Comparison of ENCODE assay signal across 8 mouse cellular contexts in genomic region chr17:49182485-49182884, GRCm38 (mm10).
DNase-seq lines count a peak whose midpoint lies in the region; ATAC-seq and TF ChIP-seq lines count a peak whose summit lies in the region.

No protein-coding gene starts in this region.

- H3K9ac ChIP-seq in hindbrain, embryonic 11.5 days (ENCODE audit: low read depth, low read length), result no peak overlapping the region
- H3K9ac ChIP-seq in hindbrain, embryonic 16.5 days (ENCODE audit: low read depth, low read length), result no peak overlapping the region
- no peak overlapping the region for H3K9ac ChIP-seq in ES-E14 (ENCODE audit: insufficient read depth, low read depth, low read length, poor library complexity, severe bottlenecking)
- H3K9ac ChIP-seq in limb, embryonic 11.5 days (ENCODE audit: low read length), result no peak overlapping the region
- no peak overlapping the region for H3K9ac ChIP-seq in stomach, postnatal 0 days (ENCODE audit: low read length)

- no peak for ATAC-seq in hindbrain, embryonic 11.5 days (ENCODE audit: low FRiP score)
- ATAC-seq in hindbrain, embryonic 16.5 days, result no peak
- ATAC-seq in limb, embryonic 11.5 days (ENCODE audit: insufficient number of reproducible peaks, low FRiP score, low TSS enrichment, low read depth), result peak; percentile 57; the same call in 1 of the 2 replicates
- ATAC-seq in stomach, postnatal 0 days (ENCODE audit: low FRiP score, low TSS enrichment), result no peak; the same call in 1 of the 2 replicates

- H3K36me3 ChIP-seq in hindbrain, embryonic 11.5 days (ENCODE audit: control insufficient read depth, insufficient read depth, low read length), result no peaks in the 10 kb centered on the region
- no peaks in the 10 kb centered on the region for H3K36me3 ChIP-seq in hindbrain, embryonic 16.5 days (ENCODE audit: control insufficient read depth, insufficient read depth, low read length)
- no peaks in the 10 kb centered on the region for H3K36me3 ChIP-seq in ES-E14 (ENCODE audit: control insufficient read depth, insufficient read depth, low read length, poor library complexity, severe bottlenecking)
- H3K36me3 ChIP-seq in limb, embryonic 11.5 days (ENCODE audit: control insufficient read depth, insufficient read depth, low read length), result no peaks in the 10 kb centered on the region
- no peaks in the 10 kb centered on the region for H3K36me3 ChIP-seq in stomach, postnatal 0 days (ENCODE audit: control insufficient read depth, insufficient read depth, low read length)

- peak; percentile 54 for DNase-seq in hindbrain, embryonic 11.5 days (ENCODE audit: low spot score)
- DNase-seq in ES-E14 (ENCODE audit: low read depth, low spot score), result peak; percentile 62
- DNase-seq in adrenal gland, postnatal 25 days, result peak; percentile 45
- peak; percentile 28 to 52 for DNase-seq in heart, postnatal 14 days
- DNase-seq in limb, embryonic 11.5 days (ENCODE audit: low spot score), result peak; percentile 77
- DNase-seq in stomach, postnatal 0 days (ENCODE audit: low spot score), result peak; percentile 68
- DNase-seq in left cerebral cortex, adult 8-10 months (ENCODE audit: low spot score in 2 of 2), result no peak

- H3K9me3 ChIP-seq in hindbrain, embryonic 11.5 days (ENCODE audit: control insufficient read depth, low read length), result no peaks in the 10 kb centered on the region
- H3K9me3 ChIP-seq in hindbrain, embryonic 16.5 days (ENCODE audit: control insufficient read depth, low read length), result no peaks in the 10 kb centered on the region
- H3K9me3 ChIP-seq in ES-E14 (ENCODE audit: control insufficient read depth, insufficient read depth, low read depth, low read length), result no peaks in the 10 kb centered on the region
- H3K9me3 ChIP-seq in limb, embryonic 11.5 days (ENCODE audit: control insufficient read depth, low read length), result no peaks in the 10 kb centered on the region
- no peaks in the 10 kb centered on the region for H3K9me3 ChIP-seq in stomach, postnatal 0 days (ENCODE audit: control insufficient read depth, low read length)

- no peaks in the 10 kb centered on the region for H3K4me1 ChIP-seq in hindbrain, embryonic 11.5 days (replicated peaks; ENCODE audit: control insufficient read depth, insufficient read depth, low read length)
- H3K4me1 ChIP-seq in hindbrain, embryonic 16.5 days (ENCODE audit: control insufficient read depth, insufficient read depth, low read depth, low read length), result peaks cover 7% of the 10 kb centered on the region
- no peaks in the 10 kb centered on the region for H3K4me1 ChIP-seq in ES-E14 (ENCODE audit: control insufficient read depth in 2 of 2, insufficient read depth in 2 of 2, low read length in 2 of 2, poor library complexity in 1 of 2)
- H3K4me1 ChIP-seq in limb, embryonic 11.5 days (ENCODE audit: control insufficient read depth, insufficient read depth, low read length), result no peaks in the 10 kb centered on the region
- no peaks in the 10 kb centered on the region for H3K4me1 ChIP-seq in stomach, postnatal 0 days (replicated peaks; ENCODE audit: control insufficient read depth, insufficient read depth)

- in situ Hi-C loops in ES-E14 (cut with MboI; ENCODE audit: low sequenced_read_pairs in 2 of 2, unreplicated experiment in 2 of 2), result loop anchor here (25.0 kb wide), 1 partner anchor 245 kb away; the partner anchor contains the start of gene Lrfn2 (in 2 of the 2)

- WGBS in hindbrain, embryonic 11.5 days, result 13% methylated on average over 4 of the region's 4 CpGs
- 12% methylated on average over 4 of the region's 4 CpGs for WGBS in hindbrain, embryonic 16.5 days
- 9% methylated on average over 4 of the region's 4 CpGs for WGBS in limb, embryonic 11.5 days
- WGBS in stomach, postnatal 0 days, result 9% methylated on average over 4 of the region's 4 CpGs

- no peak overlapping the region for H3K4me2 ChIP-seq in hindbrain, embryonic 11.5 days (replicated peaks; ENCODE audit: low read depth, low read length)
- H3K4me2 ChIP-seq in hindbrain, embryonic 16.5 days (ENCODE audit: low read length), result no peak overlapping the region
- no peak overlapping the region for H3K4me2 ChIP-seq in limb, embryonic 11.5 days (ENCODE audit: low read depth, severe bottlenecking)
- H3K4me2 ChIP-seq in stomach, postnatal 0 days (replicated peaks; ENCODE audit: low read depth), result no peak overlapping the region

- intact Hi-C loops in heart, postnatal 14 days (cut with DNase I), result loop anchor here (2.0 to 10.0 kb wide), 2 partner anchors 222 to 250 kb away; partner anchors contain the start of gene Lrfn2

- no peak overlapping the region for H3K4me3 ChIP-seq in hindbrain, embryonic 11.5 days (ENCODE audit: low read depth, low read length)
- no peak overlapping the region for H3K4me3 ChIP-seq in hindbrain, embryonic 16.5 days (ENCODE audit: low read length)
- no peak overlapping the region for H3K4me3 ChIP-seq in ES-E14 (ENCODE audit: insufficient read depth in 1 of 2, low read depth in 1 of 2, low read length in 2 of 2, poor library complexity in 1 of 2, severe bottlenecking in 1 of 2)
- H3K4me3 ChIP-seq in limb, embryonic 11.5 days (ENCODE audit: low read depth, low read length), result no peak overlapping the region
- no peak overlapping the region for H3K4me3 ChIP-seq in stomach, postnatal 0 days (ENCODE audit: low read depth, low read length)

- peak; percentile 89 for TF ChIP-seq CTCF in stomach, postnatal 0 days (IDR thresholded peaks at IDR 0.05; ENCODE audit: low read depth)

- no peak overlapping the region for H3K27ac ChIP-seq in hindbrain, embryonic 11.5 days (ENCODE audit: low read depth, low read length)
- no peak overlapping the region for H3K27ac ChIP-seq in hindbrain, embryonic 16.5 days (ENCODE audit: low read depth, low read length)
- H3K27ac ChIP-seq in ES-E14 (ENCODE audit: insufficient read depth, low read depth, low read length, poor library complexity, severe bottlenecking), result no peak overlapping the region
- H3K27ac ChIP-seq in limb, embryonic 11.5 days (replicated peaks; ENCODE audit: low read depth, low read length), result no peak overlapping the region
- no peak overlapping the region for H3K27ac ChIP-seq in stomach, postnatal 0 days (replicated peaks)

- no peak for TF ChIP-seq EP300 in stomach, postnatal 0 days (optimal IDR thresholded peaks at IDR 0.05)

- no peaks in the 10 kb centered on the region for H3K27me3 ChIP-seq in hindbrain, embryonic 11.5 days (ENCODE audit: control insufficient read depth, insufficient read depth, low read length)
- H3K27me3 ChIP-seq in hindbrain, embryonic 16.5 days (replicated peaks; ENCODE audit: control insufficient read depth, insufficient read depth, low read length), result no peaks in the 10 kb centered on the region
- no peaks in the 10 kb centered on the region for H3K27me3 ChIP-seq in limb, embryonic 11.5 days (ENCODE audit: control insufficient read depth, insufficient read depth, low read length)
- no peaks in the 10 kb centered on the region for H3K27me3 ChIP-seq in stomach, postnatal 0 days (ENCODE audit: control insufficient read depth, insufficient read depth, low read length)

TF ChIP-seq in ES-E14, 5 proteins besides CTCF, POLR2A, EP300 and RAD21:
- peak; percentile 79 for TF ChIP-seq ZC3H11A (IDR thresholded peaks at IDR 0.05; ENCODE audit: borderline replicate concordance, low read depth, low read length)
- TF ChIP-seq CHD2 (IDR thresholded peaks at IDR 0.05; ENCODE audit: low read depth, low read length), result no peak

Comparison
In these comparisons a context has a peak if more than half of its experiments do, and no peak if none do; other contexts are left out.
1. DNase-seq: peak in hindbrain, embryonic 11.5 days (single experiment), ES-E14 (single experiment), adrenal gland, postnatal 25 days (single experiment), heart, postnatal 14 days (2 of 2), limb, embryonic 11.5 days (single experiment) and stomach, postnatal 0 days (single experiment); none in left cerebral cortex, adult 8-10 months (0 of 2).